Mouse (Mus musculus) hindbrain, postnatal 0 days (tissue): ENCODE results near the gene Tst. TPM values are rescaled to one million over a fixed set of nuclear protein-coding genes. Genes with fewer than 3 reads are reported as not detected.

ENCODE experiments used
- ATAC-seq: fragments of 200-750 bp; cut with Nextera tagmentation; 2 replicates; pipeline ENCODE4 v1.8.0; 2017; ENCODE audit warnings: mild to moderate bottlenecking, moderate TSS enrichment, moderate library complexity
- DNase-seq: peaks from one replicate; pipeline ENCODE4 v3.0.0-alpha.2; 2015; ENCODE audit warnings: low spot score
- H3K27ac ChIP-seq: fragments of 300-500 bp; sonication (generic); 2 replicates; pipeline ENCODE4 v1.5.1; 2014; ENCODE audit warnings: mild to moderate bottlenecking
- H3K27me3 ChIP-seq: fragments of 300-500 bp; sonication (generic); 2 replicates; pipeline ENCODE4 v1.6.1; 2014; ENCODE audit warnings: low read length, mixed read lengths; ENCODE audit not compliant: insufficient read depth
- H3K36me3 ChIP-seq: fragments of 300-500 bp; sonication (generic); 2 replicates; pipeline ENCODE4 v1.6.1; 2014; ENCODE audit warnings: low read length, mixed read lengths; ENCODE audit not compliant: insufficient read depth
- H3K4me1 ChIP-seq: fragments of 300-500 bp; sonication (generic); 2 replicates; pipeline ENCODE4 v1.6.1; 2014; ENCODE audit warnings: antibody characterized with exemption, low read length, mixed read lengths; ENCODE audit not compliant: insufficient read depth
- H3K4me2 ChIP-seq: fragments of 300-500 bp; sonication (generic); 2 replicates; pipeline ENCODE4 v1.6.1; 2014; ENCODE audit warnings: low read depth, mild to moderate bottlenecking, low read length, moderate library complexity, mixed read lengths
- H3K4me3 ChIP-seq: fragments of 300-500 bp; sonication (generic); 2 replicates; pipeline ENCODE4 v1.5.1; 2014; ENCODE audit warnings: low read length
- H3K9ac ChIP-seq: fragments of 300-500 bp; sonication (generic); replicated peaks from 2 replicates; pipeline ENCODE4 v1.6.1; 2014; ENCODE audit warnings: mild to moderate bottlenecking, low read length, moderate library complexity, mixed read lengths
- H3K9me3 ChIP-seq: fragments of 300-500 bp; sonication (generic); 2 replicates; pipeline ENCODE4 v1.6.1; 2016; ENCODE audit warnings: low read length, mixed read lengths
- CTCF ChIP-seq: IDR thresholded peaks from 2 replicates; pipeline ENCODE4 v1.5.1; 2016; ENCODE audit warnings: antibody characterized with exemption, control low read depth, low read depth
- WGBS: fragments of 180-500 bp; shearing (Covaris S2); extraction: QIAGEN DNeasy Blood & Tissue Kit; methylation state at CpG from one replicate; pipeline ENCODE4 v1.1.7; 2014; 5-methylcytosine and 5-hydroxymethylcytosine counted together
- polyA plus RNA-seq: library from polyadenylated mRNA; unstranded; fragments of >200 nt; fragmentation: Nextera tagmentation; extraction: Ambion mirVana; gene quantifications from 2 replicates; pipeline ENCODE4 v1.2.1, GENCODE M21; 2015
- total RNA-seq: library from RNA; depleted of rRNA; stranded (reverse); fragments of >200 nt; gene quantifications from 2 replicates; pipeline ENCODE4 v1.2.3, GENCODE M21; 2014

Tst gene
- total and polyA plus RNA-seq, 2 experiments from 2014 or later = 64.4 to 75.1 TPM

DNA sequence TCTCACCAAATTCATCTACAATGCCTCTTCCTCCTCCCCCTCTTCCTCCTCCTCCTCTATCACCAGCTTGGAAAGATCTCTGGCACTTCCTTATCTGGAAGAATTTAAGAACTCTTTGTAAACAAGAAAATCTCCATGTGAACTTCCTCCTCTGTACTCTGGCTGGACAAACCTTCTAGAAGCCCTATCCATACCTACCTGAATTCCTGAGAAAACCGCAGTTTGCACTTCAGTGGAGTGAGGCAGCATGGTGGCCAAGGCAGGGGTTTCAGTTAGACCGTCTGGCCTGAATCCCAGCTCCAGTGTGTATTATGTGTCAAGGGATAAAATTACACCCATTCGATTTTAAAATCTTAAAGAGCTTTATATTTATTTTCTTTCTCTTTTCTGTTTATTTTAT is 32.9 kb downstream of the Tst start:
- no peak overlapping the region for H3K27ac ChIP-seq
- H3K4me2 ChIP-seq = no peak overlapping the region
- H3K4me3 ChIP-seq = no peak overlapping the region
- H3K27me3 ChIP-seq = no peaks in the 10 kb centered on the region
- TF ChIP-seq CTCF = no peak
- 85% methylated on average over 3 of the region's 3 CpGs for WGBS
- H3K9me3 ChIP-seq = no peaks in the 10 kb centered on the region
- peaks cover 7% of the 10 kb centered on the region; the same call in 1 of the 2 replicates for H3K4me1 ChIP-seq
- no peak overlapping the region for H3K9ac ChIP-seq
- H3K36me3 ChIP-seq = no peaks in the 10 kb centered on the region
- no peak for DNase-seq
- no peak for ATAC-seq

GRCm38 (mm10) chr15:78369641-78370040 is 36.1 kb downstream of the Tst start:
- Histone ChIP-seq H3K4me2 (no peak overlapping the region), H3K4me3 (no peak overlapping the region), H3K27ac (peak overlapping the region; percentile 56; the same call in 1 of the 2 replicates), H3K27me3 (0 out of 2 replicates have a peak, but pooled peaks cover 4% of the 10 kb centered on the region), H3K9me3 (no peaks in the 10 kb centered on the region), H3K4me1 (peaks cover 5% of the 10 kb centered on the region; the same call in 1 of the 2 replicates), H3K9ac (no peak overlapping the region), H3K36me3 (no peaks in the 10 kb centered on the region)
- DNase-seq = peak; percentile 70
- no peak for TF ChIP-seq CTCF
- WGBS = 28% methylated on average over 1 of the region's 1 CpGs
- peak; percentile 95 for ATAC-seq

GRCm38 (mm10) chr15:78368926-78369346 is 36.8 kb downstream of the Tst start:
- H3K4me1 ChIP-seq = no peaks in the 10 kb centered on the region
- H3K4me3 ChIP-seq = no peak overlapping the region
- H3K27ac ChIP-seq = peak overlapping the region; percentile 56; the same call in 1 of the 2 replicates
- ATAC-seq (0 out of 2 replicates have a peak, but pooled peaks have one; percentile 27), DNase-seq (peak; percentile 47)
- H3K4me2 ChIP-seq = no peak overlapping the region
- TF ChIP-seq CTCF = peak; percentile 76
- 14% methylated on average over 8 of the region's 8 CpGs for WGBS
- H3K9me3 ChIP-seq = no peaks in the 10 kb centered on the region
- 0 out of 2 replicates have a peak, but pooled peaks cover 4% of the 10 kb centered on the region for H3K27me3 ChIP-seq
- H3K9ac ChIP-seq = no peak overlapping the region
- H3K36me3 ChIP-seq = no peaks in the 10 kb centered on the region

DNA sequence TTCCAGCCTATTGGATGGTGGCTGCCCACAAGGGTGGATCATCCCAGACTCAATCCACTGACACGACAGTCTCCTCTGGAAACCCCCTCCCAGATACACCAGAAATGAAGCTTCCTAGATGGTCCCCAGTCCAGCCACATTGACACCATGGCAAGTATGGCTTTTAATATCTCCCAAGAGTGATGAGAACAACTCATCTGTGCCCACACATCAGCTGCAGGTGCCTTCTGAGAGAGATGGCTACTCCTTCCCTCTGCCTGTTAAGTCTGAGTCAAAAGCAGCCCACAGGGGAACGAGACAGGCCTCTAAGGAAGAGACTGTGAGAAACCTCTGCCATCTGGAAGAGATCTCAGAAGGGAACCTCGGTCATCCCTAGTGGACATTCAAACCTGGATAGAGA is 37.9 kb downstream of the Tst start:
- no peaks in the 10 kb centered on the region for H3K36me3 ChIP-seq
- 0 out of 2 replicates have a peak, but pooled peaks cover 4% of the 10 kb centered on the region for H3K27me3 ChIP-seq
- 72% methylated on average over 3 of the region's 3 CpGs for WGBS
- no peak for ATAC-seq
- no peak for TF ChIP-seq CTCF
- H3K4me3 ChIP-seq = no peak overlapping the region
- no peaks in the 10 kb centered on the region for H3K9me3 ChIP-seq
- no peak overlapping the region for H3K4me2 ChIP-seq
- H3K27ac ChIP-seq = no peak overlapping the region
- no peak overlapping the region for H3K9ac ChIP-seq
- no peaks in the 10 kb centered on the region for H3K4me1 ChIP-seq
- no peak for DNase-seq

DNA sequence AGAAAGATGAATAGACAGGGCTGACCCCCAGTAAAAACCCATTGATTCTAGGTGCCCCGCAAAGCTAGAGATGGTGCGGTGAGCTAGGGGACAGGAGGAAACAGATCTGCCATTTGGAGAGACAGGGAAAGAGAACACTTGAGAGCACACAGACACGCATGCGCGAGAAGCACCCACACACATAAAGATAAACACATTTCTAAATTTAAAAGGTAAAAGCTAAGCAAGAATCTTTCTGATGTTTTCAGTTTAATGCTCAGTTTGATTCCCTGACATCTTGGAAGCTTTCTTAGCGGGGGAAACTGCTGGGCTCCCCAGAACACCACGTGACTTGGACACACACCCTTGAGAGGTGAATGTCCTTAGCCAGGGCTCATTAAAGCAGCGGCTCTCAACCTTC is 38.8 kb downstream of the Tst start:
- no peak overlapping the region for H3K9ac ChIP-seq
- TF ChIP-seq CTCF = no peak
- no peak overlapping the region for H3K4me2 ChIP-seq
- no peaks in the 10 kb centered on the region for H3K9me3 ChIP-seq
- ATAC-seq (no peak), DNase-seq (no peak)
- H3K4me3 ChIP-seq = no peak overlapping the region
- H3K4me1 ChIP-seq = no peaks in the 10 kb centered on the region
- WGBS = 74% methylated on average over 8 of the region's 8 CpGs
- no peaks in the 10 kb centered on the region for H3K36me3 ChIP-seq
- H3K27me3 ChIP-seq = 0 out of 2 replicates have a peak, but pooled peaks cover 4% of the 10 kb centered on the region
- no peak overlapping the region for H3K27ac ChIP-seq

DNA sequence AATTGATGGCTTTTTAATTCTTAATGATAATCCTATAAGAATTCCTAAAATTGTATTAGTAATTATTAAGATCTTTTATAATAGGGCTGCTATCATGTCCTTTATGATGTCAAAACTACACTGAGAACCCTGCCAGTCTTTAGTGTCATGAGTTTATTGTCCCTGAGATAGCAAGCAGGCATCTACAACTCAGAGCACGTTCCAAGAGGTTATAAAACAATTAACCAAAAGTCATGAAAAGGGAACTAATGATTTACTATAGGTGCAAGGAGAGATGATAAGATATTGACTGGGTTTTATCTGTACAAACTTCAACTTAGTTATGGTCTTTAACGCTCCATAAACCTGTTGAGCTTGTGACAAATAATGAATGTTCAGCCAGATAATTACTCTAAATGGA is 39.8 kb downstream of the Tst start:
- no peaks in the 10 kb centered on the region for H3K4me1 ChIP-seq
- DNase-seq (no peak), ATAC-seq (no peak)
- H3K27me3 ChIP-seq = 0 out of 2 replicates have a peak, but pooled peaks cover 4% of the 10 kb centered on the region
- TF ChIP-seq CTCF = no peak
- H3K9ac ChIP-seq = no peak overlapping the region
- no peak overlapping the region for H3K27ac ChIP-seq
- H3K4me3 ChIP-seq = no peak overlapping the region
- H3K36me3 ChIP-seq = no peaks in the 10 kb centered on the region
- WGBS = 88% methylated on average over 2 of the region's 2 CpGs
- H3K4me2 ChIP-seq = no peak overlapping the region
- no peaks in the 10 kb centered on the region for H3K9me3 ChIP-seq

DNA sequence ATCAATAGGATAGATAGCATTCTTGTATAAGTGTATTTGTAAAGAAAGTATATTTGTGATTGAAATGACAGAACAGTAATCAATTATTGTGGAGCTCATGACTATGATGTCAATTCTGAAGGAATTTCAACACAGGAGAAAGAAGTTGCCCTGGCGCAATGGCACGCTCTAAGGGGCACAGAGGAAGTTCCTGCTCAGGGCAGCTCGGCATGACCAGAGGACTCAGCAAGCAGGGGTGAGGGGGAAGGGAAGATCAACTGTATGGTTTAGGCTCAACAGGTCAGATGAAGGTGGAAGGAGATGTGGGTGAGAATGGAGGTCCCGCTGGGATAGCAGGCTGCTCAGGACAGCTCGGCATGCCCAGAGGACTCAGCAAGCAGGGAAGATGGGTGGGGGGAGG is 50.2 kb downstream of the Tst start:
- H3K27ac ChIP-seq = no peak overlapping the region
- DNase-seq (no peak), ATAC-seq (no peak)
- no peak overlapping the region for H3K9ac ChIP-seq
- no peak overlapping the region for H3K4me2 ChIP-seq
- no peak overlapping the region for H3K4me3 ChIP-seq
- 79% methylated on average over 5 of the region's 5 CpGs for WGBS
- H3K36me3 ChIP-seq = no peaks in the 10 kb centered on the region
- no peak for TF ChIP-seq CTCF
- peaks cover 2% of the 10 kb centered on the region; the same call in 1 of the 2 replicates for H3K9me3 ChIP-seq
- H3K4me1 ChIP-seq = no peaks in the 10 kb centered on the region
- no peaks in the 10 kb centered on the region for H3K27me3 ChIP-seq
